Mouse (Mus musculus): ENCODE measurements around the gene H2al1b. TPM values are rescaled to one million over a fixed set of nuclear protein-coding genes. Genes with fewer than 3 reads are reported as not detected.
"Not testable (repeated sequence)": the region's sequence is repeated elsewhere in the genome, so short reads cannot be mapped to it uniquely, and the experiment has no call there.

Gene H2al1b
- polyA plus RNA-seq (2012; fragmentation: generic; extraction: Trizol) = not detected
- long read RNA-seq, experiment 1 = 0 reads
- long read RNA-seq, experiment 2 = 0 reads

DNA sequence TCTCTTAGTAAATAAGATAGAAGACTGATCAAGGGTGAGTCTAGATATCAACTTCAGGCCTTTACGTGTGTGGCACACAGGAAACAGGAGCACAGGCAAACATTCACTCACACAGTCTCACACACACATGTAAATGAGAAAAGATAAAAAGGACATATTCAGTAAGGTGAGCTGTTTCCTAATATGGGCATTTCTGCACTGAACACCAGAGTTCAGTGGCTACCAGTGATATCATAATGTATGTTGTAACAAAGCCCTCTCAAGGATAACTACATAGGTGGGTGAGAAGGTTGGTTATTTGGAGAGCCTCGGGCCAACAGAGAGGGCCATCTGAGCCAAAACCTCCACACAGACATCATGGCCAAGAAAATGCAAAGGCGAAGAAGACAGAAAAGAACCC, at the start of gene H2al1b:
Gene H2al1b, plus strand, starts transcription at position 301 of the 400 bp plus-strand sequence.
- H3ac ChIP-seq (ENCODE audit: control insufficient read depth, insufficient read length, low read depth); H3K79me2 ChIP-seq (ENCODE audit: control insufficient read depth, insufficient read depth); H3K27me3 ChIP-seq (ENCODE audit: control insufficient read depth, insufficient read depth, insufficient read length); H3K36me3 ChIP-seq (ENCODE audit: control insufficient read depth, insufficient read depth); H3K79me3 ChIP-seq (ENCODE audit: low read depth); H3K4me3 ChIP-seq (ENCODE audit: insufficient read depth, poor library complexity, severe bottlenecking): not testable (repeated sequence)

DNA sequence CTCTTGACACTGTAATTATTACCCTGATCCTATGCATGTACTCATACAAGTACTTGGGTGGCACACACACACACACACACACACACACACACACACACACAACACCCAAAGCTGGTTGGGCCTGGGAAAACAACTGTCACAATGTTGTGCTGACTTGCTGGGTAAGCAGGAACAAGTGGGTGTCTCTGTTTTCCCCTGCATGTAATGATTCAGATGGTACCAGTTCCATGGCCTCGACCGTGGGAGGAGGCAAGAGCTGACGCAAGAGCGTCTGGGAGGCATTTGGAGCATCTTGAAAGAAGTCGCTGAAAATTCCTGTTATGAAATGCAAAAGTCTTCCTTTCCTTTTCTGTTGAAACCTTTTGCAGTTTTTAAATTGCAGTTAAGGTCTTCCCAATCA, 48.2 kb upstream of the H2al1b start:
- H3K79me2 ChIP-seq (ENCODE audit: control insufficient read depth, insufficient read depth) = no peaks in the 10 kb centered on the region
- no peak for TF ChIP-seq MAX (IDR thresholded peaks at IDR 0.05)
- TF ChIP-seq MYOD1 (IDR thresholded peaks at IDR 0.05; ENCODE audit: control insufficient read depth, insufficient read length, low read depth) = no peak
- TF ChIP-seq CTCF (IDR thresholded peaks at IDR 0.05; ENCODE audit: control insufficient read depth, insufficient read depth, insufficient read length) = no peak
- no peak for TF ChIP-seq CEBPB (IDR thresholded peaks at IDR 0.05; ENCODE audit: low read depth)
- no peak for TF ChIP-seq FOSL1 (IDR thresholded peaks at IDR 0.05; ENCODE audit: insufficient read depth, low read length, poor library complexity, severe bottlenecking)
- TF ChIP-seq USF1 (IDR thresholded peaks at IDR 0.05; ENCODE audit: low read depth) = no peak
- no peak for TF ChIP-seq MYOG (IDR thresholded peaks at IDR 0.05; ENCODE audit: control insufficient read depth, extremely low read depth, insufficient read length)
- no peak overlapping the region for H3K4me3 ChIP-seq (ENCODE audit: insufficient read depth, poor library complexity, severe bottlenecking)
- H3ac ChIP-seq (ENCODE audit: control insufficient read depth, insufficient read length, low read depth) = no peak overlapping the region
- H3K27me3 ChIP-seq (ENCODE audit: control insufficient read depth, insufficient read depth, insufficient read length) = no peaks in the 10 kb centered on the region
- H3K79me3 ChIP-seq (ENCODE audit: low read depth) = no peaks in the 10 kb centered on the region
- H3K36me3 ChIP-seq (ENCODE audit: control insufficient read depth, insufficient read depth) = no peaks in the 10 kb centered on the region

DNA sequence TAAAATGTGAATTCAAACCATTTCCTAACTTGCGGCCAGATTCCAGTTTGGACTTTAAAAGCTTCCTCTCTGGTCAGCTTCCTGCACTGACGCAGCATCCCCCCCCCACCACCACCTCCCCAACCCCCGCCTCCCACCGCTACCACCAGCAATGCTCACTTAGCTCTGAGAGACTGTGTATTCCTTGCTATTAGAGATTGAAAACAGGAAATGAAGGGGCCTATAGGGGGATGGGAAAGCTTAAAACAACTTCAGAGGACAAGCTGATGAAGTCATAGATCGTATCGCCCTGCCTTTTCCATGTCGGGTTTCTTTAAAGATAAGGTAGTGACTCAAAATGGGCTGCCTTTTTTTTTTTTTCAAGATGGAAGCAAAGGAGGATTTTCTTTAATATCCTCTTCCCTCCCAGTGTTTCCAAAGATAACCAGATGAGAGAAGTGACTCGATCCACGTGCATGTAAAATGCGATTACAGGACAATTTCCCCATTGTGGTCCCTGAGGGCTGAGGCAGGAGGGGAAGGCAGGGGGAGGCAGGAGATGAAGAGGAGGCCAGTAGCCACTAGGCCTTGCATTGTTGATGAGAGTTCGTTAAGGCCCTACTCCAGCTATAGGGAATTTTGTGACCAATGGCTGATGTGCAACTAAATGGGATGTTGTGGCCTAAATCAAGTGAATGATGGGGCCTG, 47.6 kb upstream of the H2al1b start:
- TF ChIP-seq USF1 (IDR thresholded peaks at IDR 0.05; ENCODE audit: low read depth) (no peak), MYOG (IDR thresholded peaks at IDR 0.05; ENCODE audit: control insufficient read depth, extremely low read depth, insufficient read length) (no peak), MAX (IDR thresholded peaks at IDR 0.05) (no peak)

GRCm38 (mm10) chrX:11255564-11256360, 46.5 kb upstream of the H2al1b start:
- Histone ChIP-seq H3K79me3 (ENCODE audit: low read depth) (no peaks in the 10 kb centered on the region), H3K36me3 (ENCODE audit: control insufficient read depth, insufficient read depth) (no peaks in the 10 kb centered on the region), H3K27me3 (ENCODE audit: control insufficient read depth, insufficient read depth, insufficient read length) (no peaks in the 10 kb centered on the region), H3ac (ENCODE audit: control insufficient read depth, insufficient read length, low read depth) (no peak overlapping the region), H3K79me2 (ENCODE audit: control insufficient read depth, insufficient read depth) (no peaks in the 10 kb centered on the region), H3K4me3 (ENCODE audit: insufficient read depth, poor library complexity, severe bottlenecking) (no peak overlapping the region)
- no peak for TF ChIP-seq MAX (IDR thresholded peaks at IDR 0.05)
- no peak for TF ChIP-seq MYOG (IDR thresholded peaks at IDR 0.05; ENCODE audit: control insufficient read depth, extremely low read depth, insufficient read length)
- no peak for TF ChIP-seq FOSL1 (IDR thresholded peaks at IDR 0.05; ENCODE audit: insufficient read depth, low read length, poor library complexity, severe bottlenecking)
- TF ChIP-seq CEBPB (IDR thresholded peaks at IDR 0.05; ENCODE audit: low read depth) = no peak
- TF ChIP-seq CTCF (IDR thresholded peaks at IDR 0.05; ENCODE audit: control insufficient read depth, insufficient read depth, insufficient read length) = no peak
- no peak for TF ChIP-seq USF1 (IDR thresholded peaks at IDR 0.05; ENCODE audit: low read depth)

More for the DNA sequence above, 47.6 kb upstream of the H2al1b start:
- Histone ChIP-seq H3K4me3 (ENCODE audit: insufficient read depth, poor library complexity, severe bottlenecking) (no peak overlapping the region), H3K36me3 (ENCODE audit: control insufficient read depth, insufficient read depth) (no peaks in the 10 kb centered on the region), H3K79me3 (ENCODE audit: low read depth) (no peaks in the 10 kb centered on the region), H3K79me2 (ENCODE audit: control insufficient read depth, insufficient read depth) (no peaks in the 10 kb centered on the region), H3ac (ENCODE audit: control insufficient read depth, insufficient read length, low read depth) (no peak overlapping the region), H3K27me3 (ENCODE audit: control insufficient read depth, insufficient read depth, insufficient read length) (no peaks in the 10 kb centered on the region)

- Histone ChIP-seq H3K4me3 (ENCODE audit: insufficient read depth, poor library complexity, severe bottlenecking) (no peak overlapping the region), H3K36me3 (ENCODE audit: control insufficient read depth, insufficient read depth) (no peaks in the 10 kb centered on the region), H3K79me3 (ENCODE audit: low read depth) (no peaks in the 10 kb centered on the region), H3ac (ENCODE audit: control insufficient read depth, insufficient read length, low read depth) (no peak overlapping the region), H3K27me3 (ENCODE audit: control insufficient read depth, insufficient read depth, insufficient read length) (no peaks in the 10 kb centered on the region), H3K79me2 (ENCODE audit: control insufficient read depth, insufficient read depth) (no peaks in the 10 kb centered on the region)
- TF ChIP-seq FOSL1 (IDR thresholded peaks at IDR 0.05; ENCODE audit: insufficient read depth, low read length, poor library complexity, severe bottlenecking) = no peak
- TF ChIP-seq USF1 (IDR thresholded peaks at IDR 0.05; ENCODE audit: low read depth) = no peak
- TF ChIP-seq MYOD1 (IDR thresholded peaks at IDR 0.05; ENCODE audit: control insufficient read depth, insufficient read length, low read depth) = no peak
- no peak for TF ChIP-seq CEBPB (IDR thresholded peaks at IDR 0.05; ENCODE audit: low read depth)
- TF ChIP-seq CTCF (IDR thresholded peaks at IDR 0.05; ENCODE audit: control insufficient read depth, insufficient read depth, insufficient read length) = no peak
- no peak for TF ChIP-seq MYOG (IDR thresholded peaks at IDR 0.05; ENCODE audit: control insufficient read depth, extremely low read depth, insufficient read length)
Measured at GRCm38 (mm10) chrX:11264918-11265317, 37.3 kb upstream of the H2al1b start.

DNA sequence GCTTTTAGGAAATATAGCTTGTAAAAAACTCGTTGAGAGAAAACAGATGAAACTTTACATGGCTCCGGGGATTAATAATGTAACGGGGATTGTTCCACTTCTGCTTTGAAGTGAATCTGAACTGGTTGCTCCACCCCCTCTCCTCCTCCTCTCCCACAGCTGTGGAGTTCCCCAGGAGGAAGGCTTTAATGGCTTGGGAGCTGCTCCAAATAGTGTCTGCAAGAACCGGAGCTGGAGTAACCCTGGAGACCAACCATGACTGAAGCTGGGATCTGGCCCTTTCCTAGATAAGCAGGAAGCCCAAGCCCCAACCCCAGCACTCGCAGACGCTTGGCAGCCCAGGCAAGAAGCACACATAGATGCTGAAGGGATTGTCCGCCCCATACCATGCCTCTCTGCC, 34.4 kb upstream of the H2al1b start:
- Histone ChIP-seq H3K27me3 (ENCODE audit: control insufficient read depth, insufficient read depth, insufficient read length) (no peaks in the 10 kb centered on the region), H3K4me3 (ENCODE audit: insufficient read depth, poor library complexity, severe bottlenecking) (no peak overlapping the region), H3K36me3 (ENCODE audit: control insufficient read depth, insufficient read depth) (no peaks in the 10 kb centered on the region), H3K79me2 (ENCODE audit: control insufficient read depth, insufficient read depth) (no peaks in the 10 kb centered on the region), H3ac (ENCODE audit: control insufficient read depth, insufficient read length, low read depth) (no peak overlapping the region), H3K79me3 (ENCODE audit: low read depth) (no peaks in the 10 kb centered on the region)
- TF ChIP-seq MAX (IDR thresholded peaks at IDR 0.05) = no peak
- no peak for TF ChIP-seq MYOD1 (IDR thresholded peaks at IDR 0.05; ENCODE audit: control insufficient read depth, insufficient read length, low read depth)
- TF ChIP-seq FOSL1 (IDR thresholded peaks at IDR 0.05; ENCODE audit: insufficient read depth, low read length, poor library complexity, severe bottlenecking) = no peak
- TF ChIP-seq MYOG (IDR thresholded peaks at IDR 0.05; ENCODE audit: control insufficient read depth, extremely low read depth, insufficient read length) = no peak
- no peak for TF ChIP-seq CTCF (IDR thresholded peaks at IDR 0.05; ENCODE audit: control insufficient read depth, insufficient read depth, insufficient read length)
- TF ChIP-seq USF1 (IDR thresholded peaks at IDR 0.05; ENCODE audit: low read depth) = no peak

Measured in C2C12 (cell line).